Comparison of ENCODE assay signal across 8 mouse cellular contexts in genomic region chr17:50763407-50763806, GRCm38 (mm10).
DNase-seq lines count a peak whose midpoint lies in the region; ATAC-seq and TF ChIP-seq lines count a peak whose summit lies in the region.

No protein-coding gene starts in this region.

- TF ChIP-seq CTCF in kidney, adult 2 months (conservative IDR thresholded peaks at IDR 0.05; ENCODE audit: insufficient read depth, insufficient read length, low read depth, low read length) = no peak
- TF ChIP-seq CTCF in midbrain, postnatal 0 days (IDR thresholded peaks at IDR 0.05) = no peak

- H3K27me3 ChIP-seq in kidney, adult 2 months (replicated peaks; ENCODE audit: control insufficient read depth, insufficient read depth, low read length) = no peaks in the 10 kb centered on the region
- H3K27me3 ChIP-seq in midbrain, postnatal 0 days (ENCODE audit: insufficient read depth, low read length) = no peaks in the 10 kb centered on the region
- no peaks in the 10 kb centered on the region for H3K27me3 ChIP-seq in liver, embryonic 11.5 days (replicated peaks; ENCODE audit: control insufficient read depth, insufficient read depth, low read length)

- H3K9ac ChIP-seq in midbrain, postnatal 0 days (replicated peaks; ENCODE audit: low read length, poor library complexity, severe bottlenecking) = no peak overlapping the region
- H3K9ac ChIP-seq in liver, embryonic 11.5 days (ENCODE audit: low read depth, low read length) = no peak overlapping the region

- no peak overlapping the region for H3K4me3 ChIP-seq in kidney, adult 2 months (ENCODE audit: insufficient read depth, low read depth, low read length)
- H3K4me3 ChIP-seq in midbrain, postnatal 0 days (ENCODE audit: low read depth, low read length) = no peak overlapping the region
- H3K4me3 ChIP-seq in liver, embryonic 11.5 days (ENCODE audit: low read depth, low read length) = no peak overlapping the region

- H3K27ac ChIP-seq in kidney, adult 2 months (ENCODE audit: insufficient read depth, low read depth, low read length) = no peak overlapping the region
- H3K27ac ChIP-seq in midbrain, postnatal 0 days (ENCODE audit: low read depth, low read length) = no peak overlapping the region
- H3K27ac ChIP-seq in liver, embryonic 11.5 days (ENCODE audit: low read depth, low read length) = no peak overlapping the region

- 63% methylated on average over 5 of the region's 5 CpGs for WGBS in kidney, adult 2 months
- WGBS in midbrain, postnatal 0 days = 87% methylated on average over 5 of the region's 5 CpGs
- 42% methylated on average over 5 of the region's 5 CpGs for WGBS in liver, embryonic 11.5 days

- no peak overlapping the region for H3K4me2 ChIP-seq in midbrain, postnatal 0 days (ENCODE audit: low read depth, low read length, poor library complexity, severe bottlenecking)
- H3K4me2 ChIP-seq in liver, embryonic 11.5 days = no peak overlapping the region

- peaks cover 6% of the 10 kb centered on the region; the same call in 1 of the 2 replicates for H3K4me1 ChIP-seq in kidney, adult 2 months (ENCODE audit: control insufficient read depth, insufficient read depth, low read length)
- no peaks in the 10 kb centered on the region for H3K4me1 ChIP-seq in midbrain, postnatal 0 days (ENCODE audit: insufficient read depth, low read length)
- H3K4me1 ChIP-seq in liver, embryonic 11.5 days (replicated peaks; ENCODE audit: control insufficient read depth, insufficient read depth, low read length) = 0 out of 2 replicates have a peak, but pooled peaks cover 5% of the 10 kb centered on the region

- DNase-seq in kidney, adult 2 months = peak; percentile 14
- DNase-seq in kidney, adult 8-10 months = no peak
- peak; percentile 47 to 50 for DNase-seq in cerebellum, postnatal 25 days
- DNase-seq in layer of hippocampus, postnatal 36 days = peak; percentile 65 to 67
- peak; percentile 70 to 91 for DNase-seq in right cerebral cortex, postnatal 36 days (ENCODE audit: low spot score in 2 of 2)
- DNase-seq in midbrain, postnatal 0 days (ENCODE audit: low spot score) = no peak
- no peak for DNase-seq in urinary bladder, postnatal 36 days (ENCODE audit: low spot score in 2 of 2)
- DNase-seq in liver, embryonic 11.5 days (ENCODE audit: low spot score) = no peak

- no peak for ATAC-seq in midbrain, postnatal 0 days (ENCODE audit: low FRiP score)
- ATAC-seq in liver, embryonic 11.5 days (replicated peaks; ENCODE audit: low FRiP score) = no peak

- H3K9me3 ChIP-seq in midbrain, postnatal 0 days (ENCODE audit: low read length) = no peaks in the 10 kb centered on the region
- no peaks in the 10 kb centered on the region for H3K9me3 ChIP-seq in liver, embryonic 11.5 days (ENCODE audit: control insufficient read depth, low read length)

- H3K36me3 ChIP-seq in kidney, adult 2 months (ENCODE audit: control insufficient read depth, insufficient read depth, low read length) = no peaks in the 10 kb centered on the region
- H3K36me3 ChIP-seq in midbrain, postnatal 0 days (ENCODE audit: insufficient read depth, low read length) = no peaks in the 10 kb centered on the region
- no peaks in the 10 kb centered on the region for H3K36me3 ChIP-seq in liver, embryonic 11.5 days (ENCODE audit: control insufficient read depth, insufficient read depth, low read length)

- no peak for TF ChIP-seq POLR2A in kidney, adult 2 months (IDR thresholded peaks at IDR 0.05; ENCODE audit: low read depth, low read length)

Comparison
In these comparisons a context has a peak if more than half of its experiments do, and no peak if none do; other contexts are left out.
1. DNase-seq: peak in kidney, adult 2 months (single experiment), cerebellum, postnatal 25 days (2 of 2), layer of hippocampus, postnatal 36 days (2 of 2) and right cerebral cortex, postnatal 36 days (2 of 2); none in kidney, adult 8-10 months (0 of 2), midbrain, postnatal 0 days (single experiment), urinary bladder, postnatal 36 days (0 of 2) and liver, embryonic 11.5 days (single experiment).